Mouse (Mus musculus): ENCODE measurements around the gene Tgfa.

DNA sequence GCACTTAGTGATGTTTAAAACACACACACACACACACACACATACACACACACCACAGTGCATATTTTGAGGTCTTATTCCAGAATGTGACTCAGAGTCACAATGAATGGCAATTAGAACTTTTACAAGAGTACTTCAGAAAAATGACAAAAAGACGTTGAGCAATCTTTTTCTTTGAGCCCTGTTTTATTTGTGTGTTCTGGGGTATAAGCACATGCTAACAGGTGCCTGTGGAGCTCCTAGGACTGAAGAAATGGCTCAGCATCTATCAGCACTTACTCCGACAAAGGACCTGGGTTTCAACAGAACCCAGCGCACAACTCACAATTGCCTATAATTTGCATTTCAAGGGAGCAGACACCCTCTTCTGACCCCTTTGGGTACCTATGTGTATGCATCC, 31.0 kb upstream of the Tgfa start:
- TF ChIP-seq CHD2 (IDR thresholded peaks at IDR 0.05; ENCODE audit: low read length) (no peak), ZKSCAN1 (IDR thresholded peaks at IDR 0.05; ENCODE audit: low read depth, low read length) (no peak), GABPA (IDR thresholded peaks at IDR 0.05; ENCODE audit: low read depth, low read length) (no peak), CHD1 (IDR thresholded peaks at IDR 0.05; ENCODE audit: low read depth, low read length) (no peak), EP300 (IDR thresholded peaks at IDR 0.05; ENCODE audit: low read depth in 1 of 2, low read length in 2 of 2) (no peak), MAFK (IDR thresholded peaks at IDR 0.05; ENCODE audit: borderline replicate concordance, low read depth, low read length) (no peak), CTCF (IDR thresholded peaks at IDR 0.05 in 2 of 3, conservative IDR thresholded peaks at IDR 0.05 in 1 of 3; ENCODE audit: control insufficient read depth in 1 of 3, insufficient read depth in 1 of 3, low read depth in 2 of 3, low read length in 3 of 3, poor library complexity in 1 of 3, severe bottlenecking in 1 of 3) (no peak), UBTF (IDR thresholded peaks at IDR 0.05; ENCODE audit: borderline replicate concordance, insufficient read depth, low read depth, low read length) (no peak), SMC3 (IDR thresholded peaks at IDR 0.05; ENCODE audit: low read depth, low read length) (no peak), TAL1 (IDR thresholded peaks at IDR 0.05; ENCODE audit: low read length) (no peak), USF2 (IDR thresholded peaks at IDR 0.05; ENCODE audit: borderline replicate concordance in 1 of 2, insufficient read depth in 1 of 2, low read depth in 1 of 2, low read length in 2 of 2) (no peak)

All from MEL (cell line).